Mouse (Mus musculus) spleen, postnatal 10 days (tissue): ENCODE measurements around the gene Amy2a4.
"Not testable (repeated sequence)": the region's sequence is repeated elsewhere in the genome, so short reads cannot be mapped to it uniquely, and the experiment has no call there.

ENCODE experiments used
- DNase-seq, 2 experiments: peaks; one replicate each; pipeline ENCODE4 v3.0.0; 2021 to 2022; ENCODE audit warnings: low spot score in 2 of 2

Amy2a4 gene

DNA sequence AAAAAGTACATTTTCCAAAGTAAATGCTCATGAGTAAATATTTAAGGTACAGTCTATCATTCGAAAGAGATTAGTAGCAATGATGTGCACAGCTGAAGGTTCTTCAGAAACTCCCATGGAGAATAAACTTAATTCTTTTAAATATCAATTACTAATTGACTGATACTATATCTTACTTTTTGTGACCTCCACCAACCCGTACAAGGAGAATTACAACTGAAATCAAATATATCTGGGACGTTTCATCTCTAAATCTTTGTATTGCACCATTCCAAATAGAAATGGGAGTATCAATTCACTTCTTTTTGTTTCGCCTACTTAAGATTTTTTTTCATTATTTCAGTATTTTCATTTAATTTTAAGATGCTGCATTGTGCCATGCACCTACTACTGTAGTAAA, at the start of gene Amy2a4:
Gene Amy2a4, minus strand, starts transcription at position 101 of the 400 bp plus-strand sequence.
- DNase-seq: not testable (repeated sequence)

DNA sequence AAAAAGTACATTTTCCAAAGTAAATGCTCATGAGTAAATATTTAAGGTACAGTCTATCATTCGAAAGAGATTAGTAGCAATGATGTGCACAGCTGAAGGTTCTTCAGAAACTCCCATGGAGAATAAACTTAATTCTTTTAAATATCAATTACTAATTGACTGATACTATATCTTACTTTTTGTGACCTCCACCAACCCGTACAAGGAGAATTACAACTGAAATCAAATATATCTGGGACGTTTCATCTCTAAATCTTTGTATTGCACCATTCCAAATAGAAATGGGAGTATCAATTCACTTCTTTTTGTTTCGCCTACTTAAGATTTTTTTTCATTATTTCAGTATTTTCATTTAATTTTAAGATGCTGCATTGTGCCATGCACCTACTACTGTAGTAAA, 32.7 kb upstream of the Amy2a4 start, which contains the start of gene Amy2a3:
Gene Amy2a3, minus strand, starts transcription at position 101 of the 400 bp plus-strand sequence.
- DNase-seq: not testable (repeated sequence)

DNA sequence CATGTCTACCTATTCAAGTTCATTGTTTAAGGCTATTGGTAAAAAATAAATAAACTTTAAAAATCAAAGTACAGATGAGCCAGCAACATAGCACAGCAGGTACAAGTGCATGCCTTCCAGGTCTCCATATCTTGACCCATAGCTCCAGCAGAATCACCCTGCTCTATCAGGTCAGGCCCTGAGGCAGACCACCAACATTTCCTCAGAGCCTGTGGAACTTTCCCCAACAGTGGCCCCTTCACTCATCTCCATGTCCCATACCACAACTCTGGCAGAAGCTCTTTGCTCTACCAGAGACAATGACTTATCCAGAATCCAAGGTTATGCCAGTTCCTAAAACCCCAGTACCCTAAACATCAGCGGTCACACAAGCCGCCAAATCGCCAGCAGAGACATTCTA, 21.7 kb upstream of the Amy2a4 start:
- DNase-seq: not testable (repeated sequence)

DNA sequence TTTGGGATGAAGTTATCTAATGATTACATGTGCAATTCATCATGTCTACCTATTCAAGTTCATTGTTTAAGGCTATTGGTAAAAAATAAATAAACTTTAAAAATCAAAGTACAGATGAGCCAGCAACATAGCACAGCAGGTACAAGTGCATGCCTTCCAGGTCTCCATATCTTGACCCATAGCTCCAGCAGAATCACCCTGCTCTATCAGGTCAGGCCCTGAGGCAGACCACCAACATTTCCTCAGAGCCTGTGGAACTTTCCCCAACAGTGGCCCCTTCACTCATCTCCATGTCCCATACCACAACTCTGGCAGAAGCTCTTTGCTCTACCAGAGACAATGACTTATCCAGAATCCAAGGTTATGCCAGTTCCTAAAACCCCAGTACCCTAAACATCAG, 11.0 kb downstream of the Amy2a4 start:
- not testable (repeated sequence) for DNase-seq

DNA sequence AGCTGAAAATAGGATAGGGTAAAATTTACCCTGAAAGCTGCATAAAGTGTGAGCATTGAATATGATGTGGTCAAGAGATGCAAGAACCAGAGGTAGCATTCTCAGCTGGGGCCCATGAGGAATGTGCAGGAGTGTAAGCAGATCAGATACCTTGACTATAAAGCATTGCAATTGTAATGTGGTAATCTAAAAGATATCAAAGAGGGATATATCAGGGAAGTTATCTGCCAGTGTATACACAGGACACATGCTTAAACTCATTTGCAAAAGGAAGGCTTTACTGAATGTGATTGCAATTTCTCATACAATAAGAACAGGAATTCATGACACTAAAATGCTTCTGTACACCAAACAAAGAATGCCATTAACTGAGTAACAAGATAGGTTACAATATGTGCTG, 11.7 kb downstream of the Amy2a4 start:
- not testable (repeated sequence) for DNase-seq

DNA sequence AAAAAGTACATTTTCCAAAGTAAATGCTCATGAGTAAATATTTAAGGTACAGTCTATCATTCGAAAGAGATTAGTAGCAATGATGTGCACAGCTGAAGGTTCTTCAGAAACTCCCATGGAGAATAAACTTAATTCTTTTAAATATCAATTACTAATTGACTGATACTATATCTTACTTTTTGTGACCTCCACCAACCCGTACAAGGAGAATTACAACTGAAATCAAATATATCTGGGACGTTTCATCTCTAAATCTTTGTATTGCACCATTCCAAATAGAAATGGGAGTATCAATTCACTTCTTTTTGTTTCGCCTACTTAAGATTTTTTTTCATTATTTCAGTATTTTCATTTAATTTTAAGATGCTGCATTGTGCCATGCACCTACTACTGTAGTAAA, 32.5 kb downstream of the Amy2a4 start, which contains the start of gene Amy2a5:
Gene Amy2a5, minus strand, starts transcription at position 101 of the 400 bp plus-strand sequence.
- not testable (repeated sequence) for DNase-seq
